Mouse (Mus musculus) ovary, adult 18-20 months (tissue): ENCODE data around the gene Leng9.
"Not testable (repeated sequence)": the region's sequence is repeated elsewhere in the genome, so short reads cannot be mapped to it uniquely, and the experiment has no call there.

Experiments
- DNase-seq: peaks from one replicate; pipeline ENCODE4 v3.0.0; 2022; ENCODE audit warnings: low spot score, mixed read lengths

Leng9 gene

DNA sequence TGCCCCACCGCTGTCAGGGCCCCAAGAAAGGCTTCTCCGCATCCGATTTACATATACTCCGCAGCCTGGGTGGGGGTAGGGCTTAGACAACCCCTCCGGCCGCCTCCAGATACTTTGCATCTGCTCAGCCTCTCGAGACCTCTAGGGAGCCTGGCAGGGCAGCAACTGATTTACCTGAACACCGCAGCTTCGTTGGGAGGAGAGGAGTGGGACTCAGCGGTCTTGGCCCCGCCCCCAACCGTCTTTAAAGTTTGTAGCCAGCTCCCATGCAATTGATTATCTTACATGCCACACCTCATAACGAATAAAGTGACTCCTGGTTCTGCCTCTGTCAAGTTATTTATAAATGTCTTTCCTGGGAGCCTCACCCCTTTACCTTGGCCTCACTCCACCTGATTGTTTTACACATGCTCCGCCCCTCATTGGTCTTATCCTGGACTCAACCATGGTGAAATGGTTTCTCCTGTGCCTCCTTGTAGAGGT, at the start of gene Leng9:
Leng9 (minus strand) TSS at position 316 of the 483 bp plus-strand sequence.
- no peak for DNase-seq

DNA sequence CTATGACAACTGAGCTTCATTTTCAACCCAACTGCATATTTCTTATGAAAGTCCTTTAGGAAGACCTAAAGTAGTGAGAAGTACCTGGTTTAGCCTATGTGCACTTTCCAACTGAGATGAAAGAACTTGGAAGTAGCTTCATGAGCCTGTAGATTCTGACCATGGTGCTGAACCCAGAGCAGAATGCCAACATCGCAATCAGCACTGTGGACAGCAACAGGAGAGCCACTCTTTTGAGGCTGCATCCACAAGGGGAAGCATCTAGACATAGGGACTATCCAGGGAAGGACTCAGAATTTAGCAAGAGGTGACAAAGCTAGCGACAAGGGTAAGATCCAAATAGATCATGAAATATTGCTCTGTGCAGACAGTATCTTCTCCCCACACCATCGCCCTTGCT, 28.3 kb upstream of the Leng9 start:
- peak; percentile 35 for DNase-seq

DNA sequence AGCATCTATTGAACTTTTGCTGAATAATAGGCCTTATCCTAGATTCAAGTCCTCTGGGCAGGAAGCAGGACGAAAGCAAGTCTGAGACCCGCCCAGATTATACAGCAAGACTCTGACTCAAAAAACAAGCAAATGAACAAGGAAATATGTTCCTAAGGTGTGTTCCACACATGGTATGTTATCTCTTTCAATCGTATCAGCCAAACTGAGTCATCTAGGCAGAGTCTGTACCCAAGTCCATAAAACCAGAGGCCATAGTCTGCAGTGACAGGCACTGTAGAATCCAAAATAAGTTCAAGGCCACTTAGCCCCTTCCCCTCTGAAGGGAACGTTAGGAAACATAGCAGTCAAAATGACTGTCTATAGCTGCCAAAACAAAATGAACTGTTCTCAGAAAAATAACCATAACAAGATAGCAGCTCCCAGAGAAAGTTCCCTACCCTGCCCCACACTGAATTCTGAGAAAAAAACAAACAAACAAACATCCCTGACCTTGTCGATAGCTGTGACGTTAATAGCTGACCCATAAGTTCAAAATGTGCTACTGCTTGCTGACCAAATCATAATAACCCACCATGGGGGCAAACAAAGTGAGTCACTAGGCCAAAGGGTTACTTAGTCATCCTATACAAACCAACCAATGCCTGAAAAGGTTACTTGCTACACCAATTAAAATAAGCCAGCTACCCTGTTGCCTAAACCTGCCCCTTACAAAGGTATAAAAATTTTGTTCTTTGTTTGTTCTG, 20.2 kb upstream of the Leng9 start:
- no peak for DNase-seq

DNA sequence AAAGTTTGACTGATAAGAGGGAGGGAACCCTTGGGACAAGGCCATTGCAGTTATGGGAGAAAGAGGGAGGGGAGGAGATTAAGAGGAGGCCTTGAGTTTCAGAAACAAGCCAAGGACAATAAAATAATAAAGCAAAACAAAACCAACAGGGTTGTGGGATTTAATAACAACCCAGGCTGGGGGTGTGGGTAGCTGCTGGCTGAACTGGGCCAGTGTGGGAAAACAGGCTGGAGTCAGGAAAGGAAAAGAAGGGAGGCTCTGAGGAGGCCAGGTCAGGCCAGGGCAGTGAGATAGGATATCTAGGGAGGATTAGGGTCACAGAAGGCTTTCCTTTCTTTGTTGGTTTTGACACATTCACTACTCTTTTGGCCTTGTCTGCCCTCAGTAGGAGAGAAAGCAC, 16.9 kb upstream of the Leng9 start:
- peak; percentile 88 for DNase-seq

DNA sequence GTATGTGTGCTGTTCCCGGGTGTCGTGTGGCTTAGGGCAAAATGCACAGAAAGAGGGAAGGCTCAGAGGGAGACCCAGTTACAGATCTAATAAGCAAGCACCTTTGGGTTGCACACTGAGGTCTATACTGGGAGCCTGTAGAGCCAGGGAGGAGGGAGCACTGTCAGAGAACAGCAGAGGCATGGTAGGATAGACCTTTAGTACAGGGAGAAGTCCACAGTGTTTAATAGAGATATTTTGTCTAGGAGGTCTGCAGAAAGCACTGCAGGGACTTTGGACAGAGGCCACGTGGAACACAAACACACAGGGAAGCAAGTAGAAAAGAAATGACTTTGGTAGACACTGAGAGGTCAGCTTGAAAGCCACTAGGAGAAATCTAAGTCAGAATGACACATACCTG, 15.1 kb upstream of the Leng9 start:
- no peak for DNase-seq

DNA sequence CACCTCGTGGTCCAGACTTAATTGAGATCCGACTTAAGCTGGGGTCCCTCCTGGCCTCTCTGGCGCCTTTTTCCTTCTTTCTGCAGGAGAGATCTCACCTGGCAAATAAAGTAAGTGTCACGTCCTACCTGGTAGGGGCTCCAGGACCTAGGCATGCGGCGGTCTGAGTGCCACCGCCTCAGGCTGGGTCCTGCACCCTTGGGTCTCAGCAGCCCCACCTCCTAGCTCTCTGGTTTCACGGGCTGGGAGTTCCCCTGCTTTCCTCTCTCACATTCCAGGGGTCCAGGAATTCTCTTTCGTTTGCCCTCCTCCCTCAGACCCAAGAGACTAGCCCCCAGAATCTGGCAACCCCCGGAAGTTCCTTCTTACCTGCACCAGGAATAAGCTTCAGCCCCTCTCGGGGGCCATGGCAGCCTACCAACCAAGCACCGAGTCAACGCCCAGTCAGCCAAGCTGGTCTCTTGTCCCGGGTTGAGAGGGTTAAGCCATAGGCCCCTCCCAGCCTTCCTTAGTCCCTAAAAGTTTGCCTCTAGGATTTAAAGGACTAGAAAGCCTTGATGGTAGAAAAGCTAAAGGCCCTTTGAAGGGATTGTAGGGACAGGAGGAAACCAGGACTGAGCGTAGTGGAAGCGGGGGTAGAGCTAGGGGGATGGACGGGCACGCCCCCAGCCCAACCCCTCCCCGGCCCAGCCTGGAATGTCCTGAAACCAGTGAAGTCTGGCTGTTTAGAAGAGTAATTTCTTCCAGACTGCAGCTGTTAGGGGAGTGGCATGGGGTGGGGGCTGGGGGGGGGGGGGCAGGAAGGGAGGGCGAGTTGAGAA, 14.1 kb upstream of the Leng9 start, which contains the start of gene Cdc42ep5:
Cdc42ep5 (minus strand) TSS at position 771 of the 821 bp plus-strand sequence.
- peak; percentile 80 for DNase-seq

DNA sequence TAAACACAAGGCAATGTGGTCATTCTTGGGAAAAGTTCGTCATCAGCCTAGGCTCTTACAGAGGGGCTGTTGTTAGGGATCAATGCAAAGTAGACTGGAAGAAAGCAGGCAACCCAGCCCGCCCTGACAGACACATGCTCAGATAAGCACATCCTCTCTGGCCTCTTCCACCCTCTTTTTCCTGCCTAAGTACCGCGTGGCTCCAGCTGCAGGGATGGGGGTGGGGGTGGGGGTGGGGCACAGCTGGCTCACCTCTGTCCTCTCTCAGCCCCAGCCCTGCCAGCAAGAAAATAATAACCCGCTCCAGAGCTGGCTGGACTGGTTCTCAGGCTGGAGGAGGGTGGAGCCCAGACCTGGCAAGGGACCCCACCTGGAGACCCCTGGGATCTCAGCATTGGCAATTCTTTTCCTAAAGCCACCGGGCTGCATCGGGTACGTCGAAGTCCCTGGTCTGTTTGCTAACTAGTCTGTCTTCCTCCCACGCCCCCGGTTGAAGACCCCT, 13.4 kb upstream of the Leng9 start:
- DNase-seq = no peak

DNA sequence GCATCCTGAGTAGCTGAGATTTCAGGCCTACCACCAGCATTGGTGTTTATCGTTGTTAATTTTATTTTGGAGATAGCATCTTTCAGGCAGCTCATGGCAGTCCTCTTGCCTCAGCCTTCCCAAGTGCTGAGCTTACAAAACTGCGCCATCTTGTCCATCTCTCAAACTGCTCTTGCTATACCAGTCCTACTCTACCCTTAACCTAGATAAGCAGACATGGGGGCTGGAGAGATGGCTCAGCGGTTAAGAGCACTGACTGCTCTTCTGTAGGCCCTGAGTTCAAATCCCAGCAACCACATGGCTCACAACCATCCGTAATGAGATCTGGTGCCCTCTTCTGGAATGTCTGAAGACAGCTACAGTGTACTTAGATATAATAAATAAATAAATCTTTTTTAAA, 11.4 kb upstream of the Leng9 start:
- not testable (repeated sequence) for DNase-seq

DNA sequence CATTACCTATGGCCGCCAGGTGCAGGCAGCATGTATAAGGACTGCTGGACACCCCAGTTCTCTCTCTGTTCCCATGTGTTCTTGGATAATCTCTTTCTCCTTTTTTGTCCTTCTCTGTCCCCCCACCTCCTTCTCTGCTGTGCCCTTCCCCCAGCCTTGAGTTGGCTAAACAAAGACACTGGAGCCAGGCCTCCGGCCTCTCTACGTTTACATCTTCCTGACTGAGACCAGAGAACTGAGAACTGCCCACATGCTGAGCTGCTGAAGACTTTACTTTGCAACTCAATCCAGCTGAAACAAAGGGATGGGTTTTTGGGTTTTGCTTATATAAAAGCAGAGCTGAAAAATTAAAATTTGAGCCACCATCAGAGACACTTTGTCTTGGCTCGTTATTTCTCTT, 4.8 kb upstream of the Leng9 start:
- DNase-seq = no peak

DNA sequence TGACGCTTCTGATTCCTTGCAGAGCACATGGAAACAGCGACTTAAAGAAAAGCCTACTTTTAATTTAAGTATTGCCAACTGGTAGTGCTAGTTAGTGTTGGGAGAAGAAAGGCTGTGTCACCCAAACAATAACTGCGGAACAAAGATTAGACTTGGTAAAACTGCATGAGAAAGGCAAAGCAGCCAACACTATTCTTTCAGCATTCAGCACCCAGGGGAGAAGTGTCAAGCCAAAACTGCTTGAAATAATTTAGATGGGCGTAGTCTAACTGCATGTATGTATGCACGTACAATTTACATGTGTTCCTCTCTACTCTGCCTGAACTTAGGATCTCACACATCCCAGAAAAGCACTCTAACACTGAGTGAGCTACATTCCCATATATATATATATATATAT, 4.2 kb upstream of the Leng9 start:
- DNase-seq = no peak

DNA sequence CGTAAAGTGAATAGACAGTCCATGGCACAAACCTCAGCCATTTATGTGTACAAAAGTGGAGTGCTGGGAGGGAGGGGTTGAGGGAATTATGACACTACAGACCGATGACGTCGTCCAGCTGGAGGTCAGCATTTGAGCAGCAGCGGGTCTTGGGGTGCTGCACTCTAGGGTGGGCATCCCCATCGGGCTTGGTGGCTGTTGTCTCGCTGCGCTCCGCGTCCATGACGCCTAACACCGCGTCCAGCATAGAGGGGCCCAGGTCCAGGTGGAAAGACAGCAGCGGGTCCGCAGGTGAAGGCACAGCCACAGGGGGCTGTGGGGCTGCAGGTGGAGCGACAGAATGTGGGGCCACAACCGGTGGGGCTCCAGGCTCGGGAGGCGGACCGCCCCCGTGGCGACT, 1.1 kb upstream of the Leng9 start:
- DNase-seq = no peak

DNA sequence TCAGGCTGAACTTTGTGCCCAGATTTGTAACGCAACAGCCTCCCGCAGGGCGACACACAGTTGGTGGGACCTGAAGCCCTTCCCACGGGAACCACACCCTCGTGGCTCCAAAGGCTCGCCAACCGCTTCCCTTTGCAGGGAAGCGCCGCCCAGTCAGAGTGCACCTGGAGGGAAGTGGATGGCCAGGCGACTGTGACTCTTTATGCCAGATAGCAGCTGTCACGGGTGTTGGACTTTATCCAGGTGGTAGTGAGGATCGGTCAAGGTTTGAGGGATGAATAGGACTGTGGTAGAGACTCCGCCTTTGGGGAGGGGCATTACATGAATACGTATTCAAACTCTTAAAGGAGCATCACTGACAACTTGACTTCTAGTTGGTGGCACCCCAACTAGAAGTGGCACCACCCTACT, 642 bp upstream of the Leng9 start:
- no peak for DNase-seq

DNA sequence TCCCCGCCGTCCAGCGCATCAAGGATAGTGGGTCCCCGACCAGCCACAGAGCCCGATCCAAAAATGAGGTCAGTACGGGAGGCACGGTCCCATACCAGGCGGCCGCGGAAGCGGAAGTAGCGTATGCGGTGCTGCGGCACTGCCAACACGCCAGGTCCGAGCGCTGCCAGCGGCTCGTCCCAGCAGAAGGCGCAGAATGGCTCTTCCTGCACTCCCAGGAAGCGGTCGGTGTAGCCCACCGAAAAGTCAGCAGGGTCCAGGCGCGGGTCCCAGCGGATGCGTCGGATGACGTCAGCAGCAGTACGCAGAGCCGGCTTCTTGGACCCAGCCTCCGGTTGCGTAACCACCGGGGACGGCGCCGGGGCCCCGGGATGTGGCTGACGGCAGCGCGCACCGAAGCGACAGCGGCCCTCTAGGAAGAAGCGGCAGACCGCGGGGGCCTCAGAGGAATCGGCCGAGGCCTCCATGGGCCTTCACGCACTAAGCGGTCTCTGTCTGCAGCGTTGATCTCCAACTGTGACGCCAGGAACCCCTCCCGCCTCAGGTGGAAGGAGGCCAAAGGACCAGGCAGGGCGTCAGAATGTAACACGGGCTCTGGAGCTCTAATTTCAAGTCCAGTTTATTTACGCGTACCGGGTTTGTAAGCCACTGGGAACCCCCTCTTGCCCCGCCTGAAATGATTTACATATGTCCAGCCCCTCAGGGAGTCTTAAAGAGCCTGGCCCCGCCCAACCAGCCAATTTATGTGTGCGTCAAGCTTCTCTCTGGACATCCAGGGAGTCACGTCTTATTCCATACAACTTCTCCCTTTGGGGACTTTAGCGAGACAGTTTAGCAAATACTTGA, 742 bp downstream of the Leng9 start:
- DNase-seq = peak; percentile 52

DNA sequence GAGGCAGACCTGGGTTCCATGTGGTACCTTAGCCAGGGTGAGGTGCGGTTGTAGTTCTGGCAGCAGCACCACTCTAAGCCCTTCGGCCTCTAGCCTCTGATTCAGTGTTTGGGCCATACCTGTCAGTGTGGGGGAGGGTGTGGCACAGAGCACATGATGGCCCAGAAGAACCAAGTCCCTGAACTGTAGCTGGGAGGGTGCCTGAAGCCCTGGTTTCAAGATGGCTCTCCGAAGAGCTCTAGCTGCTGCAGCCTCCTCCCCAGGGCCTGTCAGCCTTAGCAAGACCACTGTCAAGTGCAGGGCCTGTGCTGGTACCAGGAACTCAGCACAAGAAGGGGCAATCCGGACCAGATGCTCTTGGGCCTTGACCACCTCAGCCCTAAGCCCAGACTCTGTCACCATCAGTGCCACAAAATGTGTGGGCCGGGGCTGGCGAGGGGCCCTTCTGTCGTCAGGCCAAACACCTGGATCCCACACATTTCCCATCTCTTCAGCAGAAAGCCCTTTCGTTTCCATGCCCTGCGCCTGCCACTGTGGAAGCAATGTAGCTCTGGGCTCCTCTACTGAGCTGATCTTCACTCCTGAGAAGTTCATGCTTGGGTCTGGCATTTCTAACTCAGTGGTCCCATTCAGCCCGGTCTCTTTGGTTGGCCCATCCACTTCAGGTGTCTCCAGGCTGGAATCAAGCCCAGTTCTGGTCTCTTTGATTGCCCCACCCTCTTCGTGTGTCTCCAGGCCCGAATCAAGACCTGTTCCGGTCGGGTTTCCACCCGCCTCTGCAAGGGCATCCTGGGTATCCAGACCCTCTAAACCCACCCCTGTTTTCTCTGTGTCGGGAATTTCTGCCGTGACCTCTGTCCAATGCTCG, 1.6 kb downstream of the Leng9 start:
- no peak for DNase-seq

DNA sequence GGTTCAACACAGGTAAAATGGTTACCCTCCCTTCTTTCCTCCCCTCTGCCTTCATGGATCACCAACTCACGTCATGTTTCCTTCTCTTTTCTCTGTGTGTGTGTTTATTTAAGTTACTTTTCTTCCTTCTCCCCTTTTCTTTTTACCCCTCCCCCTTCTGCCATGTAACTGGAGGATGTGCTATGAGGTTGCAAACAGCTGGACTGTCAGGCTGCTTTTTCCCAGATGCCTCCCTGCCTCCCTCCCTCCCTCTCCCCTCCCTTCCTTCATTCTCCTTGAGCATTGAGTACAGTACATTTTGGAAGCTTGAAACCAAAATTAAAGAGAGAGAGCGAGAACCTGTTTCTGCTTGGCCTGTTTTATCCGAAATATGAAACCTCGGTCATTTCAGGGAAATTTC, 2.3 kb downstream of the Leng9 start:
- no peak for DNase-seq

DNA sequence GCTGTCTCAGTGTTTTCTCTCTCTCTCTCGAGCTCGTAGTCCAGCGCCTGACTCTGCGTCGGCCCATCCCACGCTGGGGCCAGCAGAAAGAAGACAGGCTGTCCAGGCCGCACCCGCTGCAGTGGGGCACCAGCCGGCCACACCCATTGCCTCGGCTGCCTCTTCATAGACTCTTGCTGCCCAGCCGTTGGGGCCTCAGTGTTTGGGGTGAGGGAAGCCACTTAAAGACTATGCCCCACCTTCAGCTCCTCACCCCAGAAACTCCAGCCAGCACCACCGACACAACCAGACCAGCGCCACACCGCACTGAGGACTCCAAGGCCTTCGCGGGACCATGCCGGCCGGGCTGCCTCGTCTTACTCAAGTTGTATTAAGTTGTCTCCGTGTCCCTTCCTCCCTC, 2.8 kb downstream of the Leng9 start:
- DNase-seq = no peak

DNA sequence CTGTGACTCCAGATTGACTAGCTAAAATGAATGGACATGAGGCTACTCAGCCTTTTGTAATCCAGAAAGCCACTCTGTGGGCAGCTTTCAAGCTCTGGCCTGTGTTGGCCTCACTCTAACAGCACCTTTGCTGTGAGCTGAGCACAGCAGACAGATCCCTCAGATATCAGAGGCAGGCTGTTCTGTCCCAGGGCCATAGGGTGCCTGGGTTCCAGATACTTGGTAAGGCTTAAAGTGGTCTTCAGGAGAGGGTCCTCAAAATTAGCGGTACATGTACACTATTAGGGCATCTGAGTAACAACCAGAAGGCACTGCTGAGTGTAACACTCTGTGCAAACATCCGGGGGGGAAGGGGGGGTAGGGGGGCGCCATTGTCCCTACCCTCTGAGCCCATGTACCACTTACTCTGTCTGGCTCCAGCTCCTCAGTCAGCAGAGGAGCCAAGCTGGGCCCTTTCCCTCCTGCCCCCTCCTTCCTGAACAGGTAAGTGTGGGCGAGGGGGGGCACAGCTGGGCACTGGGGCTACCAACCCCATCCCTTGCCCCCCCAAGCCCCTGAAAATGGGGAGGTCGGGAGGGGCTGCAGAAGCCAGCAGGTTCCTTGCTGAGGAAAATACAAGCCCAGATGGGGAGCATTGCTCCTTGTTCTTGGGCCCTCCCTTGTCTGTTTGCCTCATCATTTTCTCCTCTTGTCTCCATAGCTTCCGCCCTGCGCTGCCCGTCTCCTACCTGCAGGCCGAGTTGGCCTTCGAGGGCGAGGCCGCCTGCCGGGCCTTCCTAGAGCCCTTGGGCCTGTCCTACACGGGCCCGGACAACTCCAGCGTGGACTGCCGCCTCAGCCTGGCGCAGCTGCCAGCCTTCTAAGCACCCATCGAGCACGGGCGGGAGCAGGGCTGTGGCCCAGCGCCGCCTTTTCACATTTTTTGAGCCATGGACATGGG, 3.7 kb downstream of the Leng9 start:
- DNase-seq = no peak

DNA sequence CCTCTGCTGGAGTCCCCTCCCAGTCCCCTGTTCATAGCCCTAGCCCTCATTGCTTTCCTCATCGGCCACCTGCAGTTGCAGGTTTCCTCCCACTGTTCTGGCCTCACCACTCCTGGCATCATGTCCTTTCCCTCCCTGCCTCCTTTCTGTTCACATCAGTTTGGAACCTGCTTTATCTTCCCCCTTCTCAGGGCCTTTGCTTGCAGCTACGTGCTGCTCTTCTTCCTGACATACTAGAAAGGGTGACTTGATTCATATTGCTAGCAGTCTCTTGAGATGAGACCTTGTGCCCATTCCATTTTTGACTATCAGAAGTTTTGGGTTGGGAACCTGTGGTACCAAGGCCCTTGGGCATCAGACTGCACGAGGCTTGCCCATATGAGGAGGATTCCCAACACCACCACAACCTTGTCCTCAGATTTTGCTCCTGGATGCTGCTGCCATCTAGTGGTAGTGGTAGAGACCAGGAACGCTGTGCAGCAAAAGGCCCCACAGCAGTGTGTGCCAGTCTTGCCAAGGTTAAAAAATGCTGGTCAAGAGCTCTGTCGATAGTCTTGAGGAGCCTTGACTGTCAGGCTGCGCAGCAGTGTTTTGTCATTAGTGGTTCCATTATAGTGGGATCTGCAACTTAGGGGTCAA, 4.5 kb downstream of the Leng9 start:
- peak; percentile 54 for DNase-seq

DNA sequence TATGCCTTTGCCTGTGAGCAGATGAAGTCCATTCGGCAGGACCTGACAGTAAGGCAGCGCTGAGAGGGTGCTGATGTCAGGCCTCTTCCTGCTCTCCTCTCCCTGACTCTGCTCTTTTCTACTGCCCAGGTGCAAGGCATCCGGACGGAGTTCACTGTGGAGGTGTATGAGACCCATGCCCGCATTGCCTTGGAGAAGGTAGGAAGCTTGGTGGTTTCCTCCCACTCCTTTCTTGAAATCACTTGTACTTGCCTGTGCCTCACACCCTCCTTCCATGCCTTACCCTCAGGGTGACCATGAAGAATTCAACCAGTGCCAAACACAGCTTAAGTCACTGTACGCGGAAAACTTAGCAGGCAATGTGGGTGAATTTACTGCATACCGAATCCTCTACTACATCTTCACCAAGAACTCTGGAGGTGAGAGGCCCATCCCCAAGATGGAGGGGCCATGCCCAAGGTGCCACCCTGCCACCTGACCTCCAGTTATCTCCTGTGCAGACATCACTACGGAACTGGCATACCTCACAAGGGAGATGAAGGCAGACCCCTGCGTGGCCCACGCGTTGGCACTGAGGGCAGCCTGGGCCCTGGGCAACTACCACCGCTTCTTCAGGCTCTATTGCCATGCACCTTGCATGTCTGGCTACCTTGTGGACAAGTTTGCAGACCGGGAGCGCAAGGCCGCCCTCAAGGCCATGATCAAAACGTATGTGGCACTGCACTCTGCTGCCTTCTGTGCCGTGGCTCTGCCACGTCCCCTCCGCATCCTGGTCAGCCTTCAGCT, 5.2 kb downstream of the Leng9 start:
- no peak for DNase-seq
